Mouse (Mus musculus) spleen, adult 2 months (tissue): ENCODE results near the gene Ddx5. TPM values are rescaled to one million over a fixed set of nuclear protein-coding genes. Genes with fewer than 3 reads are reported as not detected.
A peak's percentile ranks its signal among the peaks of the same experiment; 100 is the strongest.

Experiments used
- DNase-seq, 2 experiments: peaks; one replicate each; pipeline versions ENCODE4 v3.0.0 to v3.0.0-alpha.2; 2012 to 2021; ENCODE audit warnings: low spot score in 2 of 2, low read depth in 1 of 2
- H3K27ac ChIP-seq: fragments of 200-500 bp; 2 replicates; pipeline ENCODE4 v1.5.1; 2012; ENCODE audit warnings: low read length, inconsistent platforms; ENCODE audit not compliant: insufficient read depth
- H3K27me3 ChIP-seq: fragments of 200-500 bp; 2 replicates; pipeline ENCODE4 v1.6.1; 2012; ENCODE audit warnings: mild to moderate bottlenecking, moderate library complexity, low read length, inconsistent platforms; ENCODE audit not compliant: control insufficient read depth, insufficient read depth
- H3K36me3 ChIP-seq: fragments of 200-500 bp; 2 replicates; pipeline ENCODE4 v1.6.1; 2012; ENCODE audit warnings: mild to moderate bottlenecking, low read length, inconsistent platforms; ENCODE audit not compliant: control insufficient read depth, insufficient read depth
- H3K4me1 ChIP-seq: fragments of 200-500 bp; 2 replicates; pipeline ENCODE4 v1.6.1; 2011; ENCODE audit warnings: inconsistent platforms; ENCODE audit not compliant: control insufficient read depth, insufficient read depth, insufficient read length
- H3K4me3 ChIP-seq: fragments of 200-500 bp; 2 replicates; pipeline ENCODE4 v1.5.1; 2011; ENCODE audit warnings: mild to moderate bottlenecking, inconsistent platforms; ENCODE audit not compliant: insufficient read depth, insufficient read length; ENCODE audit errors: extremely low read depth
- CTCF ChIP-seq: fragments of 200-500 bp; IDR thresholded peaks from 2 replicates; pipeline ENCODE4 v1.5.1; 2011; ENCODE audit warnings: mild to moderate bottlenecking, inconsistent platforms; ENCODE audit not compliant: insufficient read depth, insufficient read length, insufficient replicate concordance; ENCODE audit errors: extremely low read depth
- POLR2A ChIP-seq: fragments of 200-500 bp; IDR thresholded peaks from 2 replicates; pipeline ENCODE4 v1.6.1; 2011; ENCODE audit warnings: low read depth, low read length, inconsistent platforms
- WGBS: fragments of 180-500 bp; shearing (Covaris S2); methylation state at CpG from one replicate; pipeline ENCODE4 v1.1.7; 2018; 5-methylcytosine and 5-hydroxymethylcytosine counted together
- polyA plus RNA-seq: library from polyadenylated mRNA; depleted of rRNA; stranded (reverse); fragments of >200 nt; gene quantifications from 2 replicates; pipeline ENCODE4 v1.2.3, GENCODE M21; 2012

Ddx5 gene
- polyA plus RNA-seq, 1 experiment: 672 TPM

DNA sequence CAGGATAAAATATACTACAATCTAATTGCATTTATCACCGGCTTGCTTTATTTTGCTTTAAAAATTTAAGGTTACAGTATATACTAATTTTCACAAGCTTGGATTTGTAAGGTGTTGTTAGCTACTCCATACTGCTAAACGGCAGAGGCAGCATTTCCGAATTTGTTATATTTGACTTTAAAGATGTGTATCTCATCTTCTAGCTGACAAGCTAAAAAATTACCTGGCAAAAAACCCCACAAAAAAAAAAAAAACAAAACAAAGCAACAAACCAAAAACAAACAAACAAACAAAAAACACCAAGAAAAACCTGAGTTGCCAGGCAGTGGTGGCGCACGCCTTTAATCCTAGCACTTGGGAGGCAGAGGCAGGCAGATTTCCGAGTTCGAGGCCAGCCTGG is 10.9 kb downstream of the Ddx5 start:
- no peak for TF ChIP-seq CTCF
- TF ChIP-seq POLR2A: no peak
- H3K4me3 ChIP-seq: no peak overlapping the region
- WGBS: 80% methylated on average over 7 of the region's 7 CpGs
- DNase-seq: no peak
- H3K27ac ChIP-seq: no peak overlapping the region
- H3K36me3 ChIP-seq: peaks cover 35% of the 10 kb centered on the region
- no peaks in the 10 kb centered on the region for H3K27me3 ChIP-seq
- no peaks in the 10 kb centered on the region for H3K4me1 ChIP-seq

GRCm38 (mm10) chr11:106777395-106777794 is 11.6 kb downstream of the Ddx5 start:
- TF ChIP-seq POLR2A: no peak
- no peak for TF ChIP-seq CTCF
- Histone ChIP-seq H3K27me3 (no peaks in the 10 kb centered on the region), H3K4me3 (no peak overlapping the region), H3K36me3 (peaks cover 32% of the 10 kb centered on the region), H3K27ac (no peak overlapping the region), H3K4me1 (no peaks in the 10 kb centered on the region)
- DNase-seq: no peak
- 88% methylated on average over 3 of the region's 3 CpGs for WGBS

DNA sequence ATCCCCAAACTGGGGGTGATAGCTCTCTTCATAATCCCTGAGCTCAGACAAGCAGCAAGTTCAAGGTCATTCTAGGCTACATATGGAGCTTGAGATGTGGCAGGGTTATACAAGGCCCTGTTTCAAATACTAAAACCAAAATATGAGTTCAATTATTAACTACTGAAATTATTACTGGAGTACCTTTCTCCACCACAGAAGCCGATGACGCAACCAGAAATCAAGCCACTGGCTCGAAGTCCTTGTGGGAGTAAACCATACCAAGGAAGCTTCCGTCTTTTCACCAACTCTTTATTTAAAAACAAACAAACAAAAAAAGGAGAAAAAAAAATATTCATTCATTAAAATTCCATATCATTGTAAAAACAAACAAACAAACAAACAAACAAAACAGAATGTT is 12.0 kb downstream of the Ddx5 start:
- no peaks in the 10 kb centered on the region for H3K4me1 ChIP-seq
- DNase-seq: no peak
- TF ChIP-seq CTCF (no peak), POLR2A (no peak)
- H3K36me3 ChIP-seq: peaks cover 33% of the 10 kb centered on the region
- no peaks in the 10 kb centered on the region for H3K27me3 ChIP-seq
- WGBS: 88% methylated on average over 4 of the region's 4 CpGs
- H3K27ac ChIP-seq: no peak overlapping the region
- H3K4me3 ChIP-seq: no peak overlapping the region

DNA sequence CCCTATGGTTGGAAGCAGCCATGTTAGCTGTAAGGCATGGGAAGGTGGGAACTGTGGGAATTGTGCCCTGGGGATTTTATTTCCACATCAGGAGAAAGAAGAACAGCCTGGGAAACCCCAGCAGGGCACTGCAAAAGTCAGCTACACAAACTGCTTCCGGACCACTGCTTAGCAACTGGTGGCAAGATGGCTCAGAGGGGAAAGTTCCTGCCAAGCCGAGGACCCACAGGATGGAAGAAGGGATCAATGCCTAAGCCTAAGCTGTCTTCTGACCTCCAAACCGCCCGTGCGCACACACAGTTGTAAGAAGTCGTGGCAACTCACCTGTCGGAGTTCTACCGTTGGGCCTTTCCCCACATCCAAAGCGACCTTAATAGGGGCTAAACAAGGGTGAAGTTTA is 15.9 kb downstream of the Ddx5 start:
- peaks cover 34% of the 10 kb centered on the region for H3K36me3 ChIP-seq
- DNase-seq: no peak
- H3K27ac ChIP-seq: no peak overlapping the region
- TF ChIP-seq POLR2A (no peak), CTCF (no peak)
- no peak overlapping the region for H3K4me3 ChIP-seq
- H3K4me1 ChIP-seq: no peaks in the 10 kb centered on the region
- H3K27me3 ChIP-seq: no peaks in the 10 kb centered on the region
- 96% methylated on average over 9 of the region's 9 CpGs for WGBS

GRCm38 (mm10) chr11:106770195-106770974 is 18.6 kb downstream of the Ddx5 start:
- peak in 1 of 2 experiments; percentile 46 for DNase-seq
- TF ChIP-seq CTCF: peak; percentile 51; the same call in 1 of the 2 replicates
- no peak for TF ChIP-seq POLR2A
- Histone ChIP-seq H3K36me3 (peaks cover 34% of the 10 kb centered on the region), H3K27ac (no peak overlapping the region), H3K4me3 (no peak overlapping the region), H3K4me1 (no peaks in the 10 kb centered on the region), H3K27me3 (no peaks in the 10 kb centered on the region)
- 80% methylated on average over 9 of the region's 9 CpGs for WGBS

GRCm38 (mm10) chr11:106767516-106767915 is 21.5 kb downstream of the Ddx5 start:
- no peak for TF ChIP-seq CTCF
- TF ChIP-seq POLR2A: no peak
- no peaks in the 10 kb centered on the region for H3K27me3 ChIP-seq
- 96% methylated on average over 4 of the region's 4 CpGs for WGBS
- no peak overlapping the region for H3K4me3 ChIP-seq
- no peak for DNase-seq
- peaks cover 13% of the 10 kb centered on the region; the same call in 1 of the 2 replicates for H3K4me1 ChIP-seq
- peaks cover 18% of the 10 kb centered on the region; the same call in 1 of the 2 replicates for H3K36me3 ChIP-seq
- H3K27ac ChIP-seq: no peak overlapping the region

GRCm38 (mm10) chr11:106766611-106767162 is 22.3 kb downstream of the Ddx5 start:
- H3K27me3 ChIP-seq: no peaks in the 10 kb centered on the region
- no peak overlapping the region for H3K4me3 ChIP-seq
- 84% methylated on average over 4 of the region's 4 CpGs for whole genome bisulfite sequencing
- H3K27ac ChIP-seq: no peak overlapping the region
- H3K36me3 ChIP-seq: peaks cover 15% of the 10 kb centered on the region; the same call in 1 of the 2 replicates
- no peak for TF ChIP-seq CTCF
- no peak for TF ChIP-seq POLR2A
- DNase-seq: no peak
- H3K4me1 ChIP-seq: peaks cover 18% of the 10 kb centered on the region; the same call in 1 of the 2 replicates
